Mouse (Mus musculus) liver (tissue): ENCODE measurements around the gene Gm12184.
"Not testable (repeated sequence)": the region's sequence is repeated elsewhere in the genome, so short reads cannot be mapped to it uniquely, and the experiment has no call there.

Experiments used
- DNase-seq: peaks from one replicate; pipeline ENCODE4 v3.0.0-alpha.2; 2020; ENCODE audit warnings: mixed read lengths

Gene Gm12184

DNA sequence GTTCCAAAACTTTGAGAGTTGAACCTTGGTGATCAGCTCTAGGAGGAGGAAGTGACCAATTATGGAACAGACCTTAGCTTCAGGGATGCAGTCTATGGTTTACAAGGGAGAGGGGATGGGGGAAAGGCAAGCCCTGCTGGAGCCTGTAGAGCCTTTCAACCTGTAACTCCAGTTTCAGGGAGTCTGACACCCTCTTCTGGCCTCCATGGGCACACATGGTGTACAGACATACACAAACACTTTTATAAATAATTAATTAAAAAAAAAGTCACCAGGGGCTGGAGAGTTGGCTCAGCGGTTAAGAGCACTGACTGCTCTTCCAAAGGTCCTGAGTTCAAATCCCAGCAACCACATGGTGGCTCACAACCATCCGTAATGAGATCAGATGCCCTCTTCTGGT, 19.9 kb upstream of the Gm12184 start:
- DNase-seq: not testable (repeated sequence)

- DNase-seq: no peak
Measured at GRCm38 (mm10) chr11:48845244-48845815, 18.9 kb upstream of the Gm12184 start.

GRCm38 (mm10) chr11:48844309-48844708, 17.9 kb upstream of the Gm12184 start:
- no peak for DNase-seq

- DNase-seq: no peak
Measured at GRCm38 (mm10) chr11:48843202-48843601, 16.7 kb upstream of the Gm12184 start.

- DNase-seq: no peak
Measured at GRCm38 (mm10) chr11:48842378-48842792, 15.9 kb upstream of the Gm12184 start.

- no peak for DNase-seq
Measured at GRCm38 (mm10) chr11:48841213-48841612, 14.8 kb upstream of the Gm12184 start.

- DNase-seq: no peak
Measured at GRCm38 (mm10) chr11:48840805-48841204, 14.3 kb upstream of the Gm12184 start.

DNA sequence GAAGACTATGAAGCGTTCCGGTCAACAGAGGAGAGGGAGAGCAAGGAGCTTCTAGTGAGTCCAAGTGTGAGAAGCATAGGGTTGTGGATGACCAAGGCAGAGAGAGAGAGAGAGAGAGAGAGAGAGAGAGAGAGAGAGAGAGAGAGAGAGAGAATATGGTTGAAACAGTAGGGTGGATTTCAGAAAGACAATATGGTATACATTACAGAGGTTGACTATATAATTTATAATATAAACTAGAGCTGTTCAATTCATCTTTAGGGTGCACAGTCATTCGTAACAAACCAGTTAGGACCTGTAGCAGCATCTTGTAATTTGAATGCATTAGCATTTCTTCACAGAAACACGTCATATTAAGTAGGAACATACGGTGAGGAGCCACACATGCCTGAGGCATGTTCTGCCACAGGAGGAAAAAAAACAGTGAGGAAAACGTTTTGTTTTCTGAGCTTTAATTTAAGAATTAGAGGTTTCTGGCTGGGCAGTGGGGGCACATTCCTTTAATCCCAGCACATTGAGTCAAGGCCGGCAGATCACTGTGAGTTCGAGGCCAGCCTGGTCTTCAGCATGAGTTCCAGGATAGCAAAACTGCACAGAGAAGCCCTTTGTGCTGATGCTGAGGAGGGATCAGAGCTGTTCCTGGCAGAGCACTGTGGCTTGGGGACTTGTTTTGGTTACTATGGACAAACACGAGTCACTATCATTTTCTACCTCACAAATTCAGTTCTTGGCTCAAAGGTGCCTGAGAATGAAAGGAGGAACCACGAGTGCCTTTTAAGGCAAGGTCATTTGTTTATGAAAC, 12.6 kb upstream of the Gm12184 start:
- no peak for DNase-seq

GRCm38 (mm10) chr11:48838181-48838797, 11.8 kb upstream of the Gm12184 start:
- DNase-seq: peak; percentile 38

- peak; percentile 52 for DNase-seq
Measured at GRCm38 (mm10) chr11:48837310-48838180, 11.1 kb upstream of the Gm12184 start.

- no peak for DNase-seq
Measured at GRCm38 (mm10) chr11:48836990-48837309, 10.5 kb upstream of the Gm12184 start.

GRCm38 (mm10) chr11:48835923-48836322, 9.5 kb upstream of the Gm12184 start:
- no peak for DNase-seq

GRCm38 (mm10) chr11:48833731-48834639, 7.5 kb upstream of the Gm12184 start:
- peak; percentile 92 for DNase-seq

DNA sequence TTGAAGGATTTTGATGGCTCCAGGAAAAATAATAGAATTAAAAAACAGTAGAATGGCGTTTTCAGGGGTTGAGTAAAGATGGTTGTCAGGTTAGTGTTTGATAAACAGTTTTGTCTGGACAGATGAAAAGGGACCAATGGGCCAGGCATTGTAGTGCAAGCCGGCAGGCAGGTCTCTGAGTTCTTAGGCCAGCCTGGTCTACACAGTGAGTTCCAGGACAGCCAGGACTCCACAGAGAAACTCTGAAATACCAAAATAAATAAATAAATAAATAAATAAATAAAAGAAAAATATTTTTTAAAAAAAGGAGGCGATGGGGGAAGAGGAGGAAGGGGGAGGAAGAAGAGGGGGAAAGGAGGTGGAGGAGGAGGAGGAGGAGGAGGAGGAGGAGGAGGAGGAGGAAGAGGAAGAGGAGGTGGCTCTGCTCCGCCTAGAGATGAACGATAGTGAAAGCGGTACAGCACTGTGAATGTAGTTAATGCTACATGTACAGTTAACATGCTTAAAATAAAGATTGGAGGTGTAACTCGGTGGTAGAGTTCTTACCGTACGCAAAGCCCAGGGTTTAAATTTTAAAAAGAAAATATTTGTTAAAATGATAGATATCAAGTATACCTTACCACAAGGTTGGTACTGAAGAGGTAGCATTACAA, 6.7 kb upstream of the Gm12184 start:
- peak; percentile 40 for DNase-seq

DNA sequence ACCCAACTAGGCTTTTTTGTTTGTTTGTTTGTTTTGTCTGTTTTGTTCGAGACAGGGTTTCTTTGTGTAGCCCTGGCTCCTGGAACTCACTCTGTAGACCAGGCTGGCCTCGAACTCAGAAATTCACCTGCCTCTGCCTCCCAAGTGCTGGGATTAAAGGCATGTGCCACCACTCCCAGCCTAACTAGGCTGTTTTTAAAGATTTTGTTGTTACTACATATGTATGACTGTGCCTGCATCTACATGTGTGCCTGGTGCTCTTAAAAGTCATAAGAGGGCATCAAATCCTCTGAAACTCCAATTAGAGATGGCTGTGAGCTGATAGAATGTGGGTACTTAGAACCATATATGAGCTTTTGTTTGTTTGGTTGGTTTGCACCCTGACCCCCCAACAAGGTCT, 4.8 kb upstream of the Gm12184 start:
- no peak for DNase-seq

GRCm38 (mm10) chr11:48830279-48830678, 3.8 kb upstream of the Gm12184 start:
- DNase-seq: no peak

DNA sequence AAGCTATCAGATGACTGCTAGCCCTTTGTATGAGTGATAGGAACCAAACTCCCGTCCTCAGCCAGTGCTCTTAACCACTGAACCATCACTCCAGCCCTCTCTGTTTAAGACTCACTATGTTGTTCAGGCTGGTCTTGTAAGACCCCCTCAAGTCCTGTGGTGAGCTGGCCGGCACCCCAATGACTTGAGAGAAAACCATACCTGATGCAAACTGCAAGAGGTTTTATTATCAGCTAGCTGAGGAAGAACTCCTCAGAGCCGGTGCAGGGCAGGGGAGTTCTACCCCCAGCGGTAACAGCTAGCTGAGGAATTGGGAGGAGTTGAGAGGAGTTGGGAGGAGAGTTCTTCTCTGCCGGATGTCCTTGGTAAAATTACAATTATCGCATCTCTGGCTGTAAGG, 1.5 kb upstream of the Gm12184 start:
- no peak for DNase-seq

- no peak for DNase-seq
Measured at GRCm38 (mm10) chr11:48826752-48827096, 269 bp upstream of the Gm12184 start.

- DNase-seq: no peak
Measured at GRCm38 (mm10) chr11:48824311-48824830, 2.1 kb downstream of the Gm12184 start.

GRCm38 (mm10) chr11:48823536-48823972, 2.9 kb downstream of the Gm12184 start:
- peak; percentile 87 for DNase-seq

- DNase-seq: no peak
Measured at GRCm38 (mm10) chr11:48822768-48823512, 3.5 kb downstream of the Gm12184 start.
